Mouse (Mus musculus): Measurements from ENCODE around the gene Lrmp.
A peak's percentile ranks its signal among the peaks of the same experiment; 100 is the strongest.
"Not testable (repeated sequence)": the region's sequence is repeated elsewhere in the genome, so short reads cannot be mapped to it uniquely, and the experiment has no call there.

The Lrmp gene

GRCm38 (mm10) chr6:145115476-145116097 lies at the start of gene Lrmp:
Gene Lrmp, plus strand, starts transcription at chr6:145115653.
- no peak for DNase-seq (ENCODE audit: low spot score)

DNA sequence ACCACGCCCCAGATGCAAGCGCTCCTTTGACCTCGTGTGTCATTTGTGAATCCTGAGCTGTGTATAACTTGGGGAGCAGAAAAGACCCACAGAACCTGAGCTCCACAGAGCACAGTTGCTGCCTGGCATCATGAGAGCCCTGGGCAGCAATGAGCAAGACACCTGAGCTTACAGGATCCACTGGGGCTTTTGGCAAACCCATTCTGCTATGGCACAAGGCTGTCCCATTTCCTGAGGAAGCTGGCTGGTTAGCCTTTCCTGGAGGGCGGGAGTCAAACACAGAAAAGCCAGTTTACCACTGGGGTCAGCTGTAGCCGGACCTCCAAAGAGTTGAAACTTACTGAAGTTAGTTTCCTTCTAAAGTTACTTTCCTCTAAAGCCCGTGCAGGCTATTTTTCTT lies 49.0 kb upstream of the Lrmp start:
- DNase-seq (ENCODE audit: low spot score), result no peak

- DNase-seq (ENCODE audit: low spot score), result no peak
These were observed 47.8 kb upstream of the Lrmp start for GRCm38 (mm10) chr6:145067679-145068078.

- no peak for DNase-seq (ENCODE audit: low spot score)
These were observed 46.1 kb upstream of the Lrmp start for GRCm38 (mm10) chr6:145069397-145069796.

- no peak for DNase-seq (ENCODE audit: low spot score)
These were observed 45.5 kb upstream of the Lrmp start for GRCm38 (mm10) chr6:145069921-145070320.

GRCm38 (mm10) chr6:145074461-145074860 lies 41.0 kb upstream of the Lrmp start:
- DNase-seq (ENCODE audit: low spot score), result no peak

GRCm38 (mm10) chr6:145075088-145075547 lies 40.3 kb upstream of the Lrmp start:
- DNase-seq (ENCODE audit: low spot score), result no peak

- DNase-seq (ENCODE audit: low spot score), result peak; percentile 21
These were observed 39.8 kb upstream of the Lrmp start, which contains the start of gene Bcat1 for GRCm38 (mm10) chr6:145075548-145076224. Gene Bcat1, minus strand, starts transcription at chr6:145076184.

DNA sequence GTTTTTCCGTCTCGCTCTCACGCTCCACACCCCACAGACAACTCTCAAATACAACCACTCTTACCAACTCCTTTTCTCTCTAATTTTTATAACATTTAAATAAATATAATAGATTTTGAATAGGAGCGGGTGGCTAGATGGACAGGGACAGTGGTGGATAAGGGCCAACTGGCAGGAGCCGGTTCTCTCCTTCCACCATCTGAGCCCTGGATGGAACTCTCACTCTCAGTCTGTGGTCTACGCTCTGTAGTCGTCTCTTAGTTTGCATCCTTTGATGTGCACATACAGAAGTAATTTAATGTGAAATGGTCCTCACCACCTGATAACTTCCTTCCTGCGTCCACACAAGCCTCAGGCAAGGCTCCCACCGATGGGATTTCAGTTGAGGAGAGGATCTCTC lies 39.2 kb upstream of the Lrmp start:
- DNase-seq (ENCODE audit: low spot score), result no peak

DNA sequence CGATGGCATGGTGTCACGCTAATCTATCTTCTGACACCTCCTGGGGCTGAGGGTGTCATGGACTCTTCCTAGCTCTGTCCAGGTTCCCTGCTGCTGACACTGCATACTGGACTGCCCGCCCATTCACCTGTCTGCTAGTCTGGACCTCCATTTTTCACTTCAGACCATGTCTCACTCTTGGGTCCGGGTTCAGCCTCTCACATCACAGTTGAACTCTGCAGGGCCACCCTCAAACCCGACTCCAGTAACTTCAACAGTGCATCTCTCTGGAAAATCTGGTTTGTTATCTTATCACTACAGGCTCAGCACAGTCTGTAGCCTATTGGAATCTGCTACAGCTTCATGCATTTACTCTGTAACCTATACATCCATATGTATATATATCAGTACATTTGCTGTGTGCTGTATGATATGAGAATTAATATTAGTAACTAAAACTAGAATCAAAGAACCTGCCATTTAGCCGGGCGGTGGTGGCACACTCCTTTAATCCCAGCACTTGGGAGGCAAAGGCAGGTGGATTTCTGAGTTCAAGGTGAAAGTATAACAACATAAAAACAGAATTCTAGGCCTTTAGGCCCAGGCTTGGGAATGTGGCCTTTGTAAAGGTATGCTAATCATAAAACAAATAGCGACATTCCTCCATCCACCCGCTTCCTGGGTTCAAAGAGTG lies 36.2 kb upstream of the Lrmp start:
- no peak for DNase-seq (ENCODE audit: low spot score)

DNA sequence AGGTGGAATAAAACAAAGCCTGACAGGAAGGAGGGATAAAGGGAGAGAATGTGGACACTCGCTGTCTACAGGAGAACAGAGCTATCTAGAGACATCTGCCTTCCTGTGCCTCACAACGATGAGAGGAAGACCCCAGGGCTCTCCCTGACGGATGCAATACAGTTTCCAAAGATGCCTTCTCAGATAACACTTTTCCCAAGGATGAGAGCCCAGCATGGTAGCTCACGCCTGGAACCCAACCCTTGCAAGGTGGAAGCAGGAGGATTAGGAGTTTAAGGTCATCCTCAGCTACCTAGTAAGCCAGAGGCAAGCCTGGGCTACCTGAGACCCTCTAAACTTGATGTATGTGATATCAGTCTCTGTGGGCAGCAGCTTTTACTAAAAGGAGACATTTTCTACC lies 33.7 kb upstream of the Lrmp start:
- no peak for DNase-seq (ENCODE audit: low spot score)

DNA sequence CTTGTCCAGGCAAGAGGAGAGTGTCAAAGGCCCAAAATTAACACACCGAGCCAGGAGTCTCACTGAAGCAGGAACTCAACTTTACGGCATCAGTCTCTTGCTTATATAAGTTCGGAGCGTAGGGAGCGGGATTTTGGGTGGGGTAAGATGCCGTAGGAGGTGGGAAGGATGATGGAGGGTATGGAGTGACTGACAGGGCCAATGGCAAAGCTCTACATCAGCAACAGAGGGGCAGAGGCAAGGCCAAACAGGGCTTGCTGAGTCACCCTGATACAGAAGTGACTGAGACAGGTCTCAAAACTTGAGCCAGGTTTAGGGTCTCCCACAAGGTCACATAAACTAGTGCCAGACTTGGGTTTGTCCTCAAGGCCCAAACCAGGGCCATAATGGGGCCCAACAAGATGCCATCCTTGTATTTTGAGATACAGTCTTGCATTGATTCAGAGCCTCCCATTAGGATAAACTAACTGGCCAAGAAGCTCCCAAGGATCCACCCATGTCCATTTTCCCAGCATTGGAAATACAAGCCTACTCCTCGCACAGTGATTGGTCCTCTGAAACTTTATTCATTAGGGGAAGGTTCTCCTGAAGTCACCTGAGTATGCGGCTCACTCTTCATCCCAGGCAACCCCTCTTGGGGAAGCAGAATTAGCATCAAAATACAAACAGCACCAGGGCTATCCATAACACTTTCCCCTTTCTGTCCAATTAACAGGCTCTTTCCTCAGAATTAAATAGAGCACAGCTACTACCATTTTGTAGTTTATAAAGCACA lies 30.9 kb upstream of the Lrmp start:
- DNase-seq (ENCODE audit: low spot score), result no peak

GRCm38 (mm10) chr6:145088451-145089113 lies 26.9 kb upstream of the Lrmp start:
- no peak for DNase-seq (ENCODE audit: low spot score)

- no peak for DNase-seq (ENCODE audit: low spot score)
These were observed 26.1 kb upstream of the Lrmp start for GRCm38 (mm10) chr6:145089373-145089772.

DNA sequence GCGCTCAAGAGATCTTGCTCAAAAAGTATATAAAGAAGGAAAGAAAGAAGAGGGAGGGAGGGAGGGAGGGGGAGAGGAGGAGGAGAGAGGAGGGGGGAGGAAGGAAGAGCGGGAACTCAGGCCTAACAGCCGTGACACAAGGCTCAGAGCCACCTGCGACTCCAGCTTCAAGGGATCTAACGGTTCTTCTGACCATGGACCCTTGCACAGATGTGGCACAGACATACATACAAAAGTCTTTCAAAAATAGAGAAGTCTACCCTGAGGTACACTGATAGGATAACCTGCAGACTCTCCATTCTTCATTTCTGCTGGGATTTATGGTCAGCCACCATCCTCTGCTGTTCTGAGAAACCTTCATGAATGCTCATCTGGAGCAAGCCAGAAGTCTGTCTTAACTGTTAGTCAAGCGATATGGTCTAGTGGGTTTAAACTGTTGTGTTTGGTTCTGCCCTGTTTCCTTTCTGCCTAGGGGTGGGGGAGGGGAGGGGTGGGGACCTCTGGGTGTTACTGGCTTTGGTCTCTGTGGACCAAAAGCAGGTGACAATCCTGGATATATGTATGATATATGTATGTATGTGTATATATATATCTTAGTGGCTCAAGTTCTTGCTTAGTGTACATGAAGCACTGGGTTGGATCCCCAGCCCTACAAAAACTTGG lies 25.1 kb upstream of the Lrmp start:
- no peak for DNase-seq (ENCODE audit: low spot score)

DNA sequence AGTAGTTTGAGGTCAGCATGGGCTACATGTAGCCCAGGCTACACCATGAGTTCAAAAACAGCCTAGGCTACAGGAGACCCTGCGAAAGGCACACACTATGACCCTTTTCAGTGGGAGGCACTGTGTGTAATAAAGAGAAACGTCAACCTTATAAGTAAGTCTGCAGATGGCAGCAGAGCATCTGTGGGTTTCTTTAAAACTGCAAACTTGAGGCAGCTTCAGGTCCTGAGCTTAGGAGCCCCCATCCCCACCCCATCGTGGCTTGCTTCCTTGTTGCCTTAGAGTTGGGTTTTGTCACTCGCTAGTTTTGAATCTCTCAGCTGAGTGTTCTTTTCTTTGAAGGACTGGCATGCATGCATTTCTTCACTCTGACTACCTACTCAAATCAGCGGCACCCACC lies 24.5 kb upstream of the Lrmp start:
- no peak for DNase-seq (ENCODE audit: low spot score)

- DNase-seq (ENCODE audit: low spot score), result no peak
These were observed 23.5 kb upstream of the Lrmp start for GRCm38 (mm10) chr6:145091998-145092397.

DNA sequence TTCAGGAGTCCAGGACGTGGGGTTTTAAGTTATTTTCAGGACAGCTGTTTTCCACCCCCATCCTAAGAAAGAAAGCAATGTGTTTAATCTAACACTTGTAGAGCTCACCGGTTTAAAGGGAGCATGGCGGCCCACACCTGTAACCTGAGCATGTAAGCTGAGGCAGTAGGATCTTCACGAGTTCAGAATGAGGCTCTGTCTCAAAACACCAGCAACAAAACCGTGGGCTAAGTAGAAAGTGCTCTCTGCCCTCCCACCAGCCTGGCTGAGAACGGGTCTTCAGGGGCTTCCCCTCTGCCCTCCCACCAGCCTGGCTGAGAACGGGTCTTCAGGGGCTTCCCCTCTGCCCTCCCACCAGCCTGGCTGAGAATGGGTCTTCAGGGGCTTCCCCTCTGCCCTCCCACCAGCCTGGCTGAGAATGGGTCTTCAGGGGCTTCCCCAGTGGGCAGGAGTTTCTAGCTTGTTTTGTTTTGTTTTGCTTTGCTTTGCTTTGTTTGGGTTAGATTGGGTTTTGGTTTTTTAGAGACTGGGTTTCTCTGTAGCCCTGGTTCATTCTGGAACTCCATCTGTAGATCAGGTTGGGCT lies 22.3 kb upstream of the Lrmp start:
- DNase-seq (ENCODE audit: low spot score), result not testable (repeated sequence)

DNA sequence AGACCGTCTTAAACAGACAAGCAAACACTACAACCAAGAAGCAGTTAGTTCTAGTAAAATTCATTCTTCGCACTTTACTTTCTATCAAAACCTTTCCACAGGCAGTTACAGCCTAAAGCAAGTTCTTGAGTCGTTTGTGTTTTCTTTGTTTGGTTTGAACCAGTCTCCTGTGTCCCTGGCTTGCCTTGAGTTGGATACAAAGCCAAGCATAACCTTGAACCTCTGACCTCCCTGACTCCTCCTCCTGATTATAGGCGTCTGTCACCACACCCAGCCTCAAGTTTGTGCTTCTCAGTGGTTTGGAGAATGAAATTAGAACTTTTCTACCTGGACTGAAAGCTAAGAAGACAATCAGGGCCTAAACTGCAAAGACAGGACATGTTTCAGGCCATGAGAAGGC lies 21.0 kb upstream of the Lrmp start:
- no peak for DNase-seq (ENCODE audit: low spot score)

DNA sequence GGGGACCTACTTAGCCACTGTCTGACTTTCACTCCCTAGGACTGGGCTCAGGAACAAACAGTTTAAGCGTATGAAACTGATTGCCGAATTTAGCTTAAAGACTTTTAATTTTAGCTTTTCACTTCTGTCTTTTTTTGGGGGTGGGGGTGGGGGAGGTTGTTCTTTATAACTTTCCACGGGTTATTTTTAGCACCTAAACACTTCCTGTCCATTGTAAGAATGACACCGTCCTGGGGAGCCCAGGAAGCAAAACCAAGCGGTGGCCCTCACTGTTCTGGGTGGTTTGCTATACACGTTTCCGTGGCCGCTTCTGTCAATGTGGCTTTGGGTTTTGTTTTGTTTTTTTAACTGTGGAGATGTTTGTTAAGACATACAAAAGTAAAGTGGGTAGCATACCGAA lies 14.5 kb upstream of the Lrmp start:
- no peak for DNase-seq (ENCODE audit: low spot score)

All from urinary bladder, postnatal 25 days (tissue).